Mouse (Mus musculus) adrenal gland, postnatal 14 days (tissue): ENCODE measurements around the gene Mcf2l. TPM values are rescaled to one million over a fixed set of nuclear protein-coding genes. Genes with fewer than 3 reads are reported as not detected.
A peak's percentile ranks its signal among the peaks of the same experiment; 100 is the strongest.

Source experiments
- DNase-seq: peaks from one replicate; pipeline ENCODE4 v3.0.0; 2021; ENCODE audit warnings: mixed read lengths
- long read RNA-seq, 2 experiments: library from polyadenylated mRNA; stranded (forward); transcript quantifications; one replicate each; pipeline ENCODE4 v2.0.0; 2021
- total RNA-seq: library from RNA; stranded (reverse); gene quantifications from 2 replicates; pipeline ENCODE4 v1.2.3, GENCODE M21; 2021

Gene Mcf2l
- 59.3 and 66.7 TPM in 2 replicates for total RNA-seq
- long read RNA-seq, experiment 1, partial matches to known transcripts = 3 of 12 reads
- long read RNA-seq, experiment 1, other reads (novel, unspliced or antisense) = 9 of 12 reads
- long read RNA-seq, experiment 2, partial matches to known transcripts = 1 of 19 reads
- long read RNA-seq, experiment 2, other reads (novel, unspliced or antisense) = 18 of 19 reads

- DNase-seq = peak; percentile 62
Observed at GRCm38 (mm10) chr8:12873357-12874046, at the start of gene Mcf2l. TSS of gene Mcf2l (plus strand) at chr8:12873806.

- no peak for DNase-seq
Observed at GRCm38 (mm10) chr8:12824562-12824961, 49.0 kb upstream of the Mcf2l start.

- DNase-seq = no peak
Observed at GRCm38 (mm10) chr8:12825236-12825635, 48.4 kb upstream of the Mcf2l start.

- DNase-seq = peak; percentile 28
Observed at GRCm38 (mm10) chr8:12825686-12826237, 47.8 kb upstream of the Mcf2l start.

- DNase-seq = no peak
Observed at GRCm38 (mm10) chr8:12827124-12827523, 46.5 kb upstream of the Mcf2l start.

GRCm38 (mm10) chr8:12828298-12828697 is 45.3 kb upstream of the Mcf2l start:
- DNase-seq = no peak

- DNase-seq = no peak
Observed at GRCm38 (mm10) chr8:12829381-12829780, 44.2 kb upstream of the Mcf2l start.

GRCm38 (mm10) chr8:12831659-12832589 is 41.7 kb upstream of the Mcf2l start:
- no peak for DNase-seq

- no peak for DNase-seq
Observed at GRCm38 (mm10) chr8:12833616-12834015, 40.0 kb upstream of the Mcf2l start.

- DNase-seq = no peak
Observed at GRCm38 (mm10) chr8:12840834-12841233, 32.8 kb upstream of the Mcf2l start.

- no peak for DNase-seq
Observed at GRCm38 (mm10) chr8:12842342-12842995, 31.1 kb upstream of the Mcf2l start.

- DNase-seq = no peak
Observed at GRCm38 (mm10) chr8:12844347-12844950, 29.2 kb upstream of the Mcf2l start.

- no peak for DNase-seq
Observed at GRCm38 (mm10) chr8:12846447-12846846, 27.2 kb upstream of the Mcf2l start.

GRCm38 (mm10) chr8:12851241-12851640 is 22.4 kb upstream of the Mcf2l start:
- no peak for DNase-seq

- peak; percentile 24 for DNase-seq
Observed at GRCm38 (mm10) chr8:12856038-12856437, 17.6 kb upstream of the Mcf2l start.

- no peak for DNase-seq
Observed at GRCm38 (mm10) chr8:12863061-12863460, 10.5 kb upstream of the Mcf2l start.

GRCm38 (mm10) chr8:12863608-12864007 is 10.0 kb upstream of the Mcf2l start:
- DNase-seq = no peak

GRCm38 (mm10) chr8:12865790-12866189 is 7.8 kb upstream of the Mcf2l start:
- no peak for DNase-seq

- no peak for DNase-seq
Observed at GRCm38 (mm10) chr8:12869661-12870060, 3.9 kb upstream of the Mcf2l start.

- DNase-seq = no peak
Observed at GRCm38 (mm10) chr8:12870656-12871055, 3.0 kb upstream of the Mcf2l start.

GRCm38 (mm10) chr8:12871461-12871860 is 2.1 kb upstream of the Mcf2l start:
- DNase-seq = no peak

GRCm38 (mm10) chr8:12872983-12873356 is 636 bp upstream of the Mcf2l start:
- no peak for DNase-seq
